ENCODE assay signal across 10 mouse cellular contexts in genomic region chr8:112571337-112571904, GRCm38 (mm10). TPM values are rescaled to one million over a fixed set of nuclear protein-coding genes. Genes with fewer than 3 reads are reported as not detected.
A peak's percentile ranks its signal among the peaks of the same experiment; 100 is the strongest.
DNase-seq lines count a peak whose midpoint lies in the region; ATAC-seq and TF ChIP-seq lines count a peak whose summit lies in the region.
"Had no signal": no experiment of that assay in that cellular context is flagged by ENCODE, and none has a peak within 500 bp of the region (broad histone marks: within the 10 kb centered on the region; RNA-seq: fewer than 3 reads in every experiment).

No protein-coding gene starts in this region.

- peak overlapping the region; percentile 59 for H3K4me3 ChIP-seq in forebrain, postnatal 0 days (ENCODE audit: low read depth, low read length)
- H3K4me3 ChIP-seq in midbrain, embryonic 10.5 days: no peak overlapping the region

- 12% methylated on average over 9 of the region's 9 CpGs for WGBS in forebrain, postnatal 0 days
- whole genome bisulfite sequencing in midbrain, embryonic 10.5 days: 19% methylated on average over 9 of the region's 9 CpGs

- no peaks in the 10 kb centered on the region for H3K4me1 ChIP-seq in forebrain, postnatal 0 days (ENCODE audit: insufficient read depth)
- H3K4me1 ChIP-seq in midbrain, embryonic 10.5 days: peaks cover 16% of the 10 kb centered on the region

- peak; percentile 70 for ATAC-seq in forebrain, postnatal 0 days

- DNase-seq in left cerebral cortex, adult 18-20 months (ENCODE audit: low spot score in 2 of 2): peak; percentile 45 to 66
- DNase-seq in left cerebral cortex, adult 11 months (ENCODE audit: low spot score): no peak
- DNase-seq in cerebellum, adult 11-12 months: peak; percentile 80
- DNase-seq in forebrain, postnatal 0 days: peak; percentile 88
- DNase-seq in kidney, postnatal 14 days: peak; percentile 29
- peak; percentile 42 for DNase-seq in midbrain, embryonic 10.5 days (ENCODE audit: low spot score)
- peak; percentile 3 for DNase-seq in skeletal muscle tissue, adult 2 months (ENCODE audit: low read depth, low spot score)
- no peak for DNase-seq in thymus, postnatal 0 days (ENCODE audit: low spot score)

- no peaks in the 10 kb centered on the region for H3K36me3 ChIP-seq in forebrain, postnatal 0 days (ENCODE audit: insufficient read depth)
- H3K36me3 ChIP-seq in midbrain, embryonic 10.5 days: no peaks in the 10 kb centered on the region

- peak; percentile 93 for TF ChIP-seq CTCF in forebrain, postnatal 0 days (IDR thresholded peaks at IDR 0.05; ENCODE audit: low read depth)

- H3K4me2 ChIP-seq in forebrain, postnatal 0 days (ENCODE audit: low read depth): peak overlapping the region; percentile 65

- H3K27me3 ChIP-seq in forebrain, postnatal 0 days (ENCODE audit: insufficient read depth, low read length): no peaks in the 10 kb centered on the region
- H3K27me3 ChIP-seq in midbrain, embryonic 10.5 days (ENCODE audit: low read depth, poor library complexity, severe bottlenecking): peaks cover 29% of the 10 kb centered on the region

- H3K9me3 ChIP-seq in forebrain, postnatal 0 days (ENCODE audit: low read length): no peaks in the 10 kb centered on the region
- no peaks in the 10 kb centered on the region for H3K9me3 ChIP-seq in midbrain, embryonic 10.5 days (replicated peaks)

- H3K27ac ChIP-seq in forebrain, postnatal 0 days (ENCODE audit: low read depth, low read length): peak overlapping the region; percentile 45; the same call in 1 of the 2 replicates
- no peak overlapping the region for H3K27ac ChIP-seq in midbrain, embryonic 10.5 days (replicated peaks)

- H3K9ac ChIP-seq in forebrain, postnatal 0 days: peak overlapping the region; percentile 26

RNA-seq across cellular contexts. Expression of gene Cntnap4, which starts 1.6 kb away (rescaled TPM):
- 10 to 100 TPM; 16.8 to 20.7 TPM for total RNA-seq in left cerebral cortex, adult 18-20 months (2021)
- total RNA-seq in forebrain, postnatal 0 days (2014; rRNA removed): 26.9 and 39.2 TPM in 2 replicates
- 9.5 and 14.0 TPM in 2 replicates for polyA plus RNA-seq in forebrain, postnatal 0 days (2015; fragmentation: Nextera tagmentation; extraction: Ambion mirVana)
- 0.38 and 0.76 TPM in 2 replicates for polyA plus RNA-seq in midbrain, embryonic 10.5 days (2016; fragmentation: Nextera tagmentation; extraction: Ambion mirVana)
- polyA plus RNA-seq in thymus, postnatal 0 days (2015; fragmentation: Nextera tagmentation; extraction: Ambion mirVana): 0.26 and 0.31 TPM in 2 replicates
- total RNA-seq: hematopoietic stem cell, adult 5-6 weeks; MEL had no signal

Comparison
In these comparisons a context has a peak if more than half of its experiments do, and no peak if none do; other contexts are left out.
1. DNase-seq: peak in left cerebral cortex, adult 18-20 months (2 of 2), cerebellum, adult 11-12 months (single experiment), forebrain, postnatal 0 days (single experiment), kidney, postnatal 14 days (single experiment), midbrain, embryonic 10.5 days (single experiment) and skeletal muscle tissue, adult 2 months (single experiment); none in left cerebral cortex, adult 11 months (single experiment) and thymus, postnatal 0 days (single experiment).